Mouse (Mus musculus) hindbrain, embryonic 15.5 days (tissue): ENCODE results near the gene Hist2h2aa2. TPM values are rescaled to one million over a fixed set of nuclear protein-coding genes. Genes with fewer than 3 reads are reported as not detected.
"Not testable (repeated sequence)": the region's sequence is repeated elsewhere in the genome, so short reads cannot be mapped to it uniquely, and the experiment has no call there.

Source experiments
- ATAC-seq: fragments of 200-750 bp; cut with Nextera tagmentation; 2 replicates; pipeline ENCODE4 v1.8.0; 2017; ENCODE audit warnings: low read depth, moderate number of reproducible peaks, moderate TSS enrichment; ENCODE audit not compliant: low FRiP score
- H3K27ac ChIP-seq: fragments of 300-500 bp; sonication (generic); replicated peaks from 2 replicates; pipeline ENCODE4 v1.5.1; 2015; ENCODE audit warnings: mild to moderate bottlenecking, inconsistent platforms
- H3K27me3 ChIP-seq: fragments of 300-500 bp; sonication (generic); 2 replicates; pipeline ENCODE4 v1.6.1; 2015; ENCODE audit warnings: control low read depth, inconsistent platforms
- H3K36me3 ChIP-seq: fragments of 300-500 bp; sonication (generic); 2 replicates; pipeline ENCODE4 v1.6.1; 2015; ENCODE audit warnings: control low read depth, inconsistent platforms
- H3K4me1 ChIP-seq: fragments of 300-500 bp; sonication (generic); replicated peaks from 2 replicates; pipeline ENCODE4 v1.6.1; 2015; ENCODE audit warnings: control low read depth, inconsistent platforms
- H3K4me2 ChIP-seq: fragments of 300-500 bp; sonication (generic); 2 replicates; pipeline ENCODE4 v1.6.1; 2015; ENCODE audit warnings: moderate library complexity, mild to moderate bottlenecking, inconsistent platforms
- H3K4me3 ChIP-seq: fragments of 300-500 bp; sonication (generic); 2 replicates; pipeline ENCODE4 v1.5.1; 2015; ENCODE audit warnings: mild to moderate bottlenecking, inconsistent platforms
- H3K9ac ChIP-seq: fragments of 300-500 bp; sonication (generic); 2 replicates; pipeline ENCODE4 v1.6.1; 2015; ENCODE audit warnings: inconsistent platforms
- H3K9me3 ChIP-seq: fragments of 300-500 bp; sonication (generic); 2 replicates; pipeline ENCODE4 v1.6.1; 2016; ENCODE audit warnings: control low read depth, inconsistent platforms
- WGBS: fragments of 180-500 bp; shearing (Covaris S2); methylation state at CpG from one replicate; pipeline ENCODE4 v1.1.7; 2015; 5-methylcytosine and 5-hydroxymethylcytosine counted together
- polyA plus RNA-seq: library from polyadenylated mRNA; unstranded; fragments of >200 nt; fragmentation: Nextera tagmentation; extraction: Ambion mirVana; gene quantifications from 2 replicates; pipeline ENCODE4 v1.2.1, GENCODE M21; 2015

Hist2h2aa2 gene
- polyA plus RNA-seq, 1 experiment from 2014 or later: 28.7 TPM

DNA sequence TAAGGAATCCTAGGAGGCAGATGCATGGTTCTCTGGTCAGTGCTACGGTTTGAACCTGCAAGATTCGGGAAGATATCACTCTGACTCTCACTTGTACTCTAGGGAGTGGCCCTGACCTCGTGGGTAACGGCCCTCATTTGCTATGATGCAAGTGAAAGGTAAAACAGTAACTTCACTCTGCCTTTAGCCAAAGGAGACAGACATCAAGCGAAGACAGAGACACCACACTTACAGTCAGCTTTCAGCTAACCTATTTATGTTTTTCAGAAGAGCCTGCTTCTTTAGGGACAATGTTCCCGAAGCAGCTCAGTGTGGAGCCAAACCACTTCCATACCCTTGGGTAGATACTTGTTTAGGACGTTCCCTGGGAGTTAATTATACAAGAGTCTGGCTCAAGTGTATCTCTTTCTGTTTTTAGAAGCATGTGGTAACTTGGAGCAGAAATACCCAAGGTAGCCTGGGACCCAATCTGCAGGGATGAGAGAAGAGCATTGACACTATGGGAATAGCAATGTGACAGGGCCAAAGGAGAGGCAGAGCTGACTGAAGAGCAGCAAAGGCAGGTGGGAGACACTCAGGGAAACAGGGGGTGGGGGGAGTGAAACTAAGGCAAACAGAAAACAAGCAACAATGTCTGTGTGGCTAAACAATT is 4.0 kb upstream of the Hist2h2aa2 start:
- ATAC-seq: no peak
- no peak overlapping the region for H3K4me3 ChIP-seq

DNA sequence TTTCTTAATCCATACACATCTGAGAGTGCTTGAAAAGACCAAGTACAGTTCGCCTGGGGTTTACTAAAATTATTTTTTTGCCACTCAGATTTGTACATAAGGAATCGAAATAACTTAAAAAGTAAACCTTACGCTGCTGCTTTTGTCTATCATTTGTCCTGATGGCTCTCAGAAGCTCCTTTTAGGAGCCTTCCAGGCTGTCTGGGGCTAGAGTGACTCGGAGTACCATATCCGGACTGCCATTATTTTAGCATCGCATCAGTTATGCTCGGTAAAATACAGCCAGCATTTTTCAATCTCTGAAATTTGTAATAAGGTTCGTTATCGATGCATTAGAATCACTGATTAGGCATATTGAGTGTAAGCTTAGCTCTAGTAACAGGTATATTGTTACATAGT is 722 bp upstream of the Hist2h2aa2 start:
- H3K4me1 ChIP-seq: peaks cover 33% of the 10 kb centered on the region
- no peaks in the 10 kb centered on the region for H3K9me3 ChIP-seq
- H3K27ac ChIP-seq: peak overlapping the region; percentile 86
- peak overlapping the region; percentile 56 for H3K4me2 ChIP-seq
- H3K4me3 ChIP-seq: peak overlapping the region; percentile 30
- peak overlapping the region; percentile 42; the same call in 1 of the 2 replicates for H3K9ac ChIP-seq
- 70% methylated on average over 9 of the region's 9 CpGs for WGBS
- no peak for ATAC-seq
- no peaks in the 10 kb centered on the region for H3K36me3 ChIP-seq
- no peaks in the 10 kb centered on the region for H3K27me3 ChIP-seq

More for the DNA sequence above, 4.0 kb upstream of the Hist2h2aa2 start:
- H3K36me3 ChIP-seq: no peaks in the 10 kb centered on the region
- H3K4me2 ChIP-seq: peak overlapping the region; percentile 71
- peaks cover 26% of the 10 kb centered on the region for H3K4me1 ChIP-seq
- no peaks in the 10 kb centered on the region for H3K9me3 ChIP-seq
- 83% methylated on average over 7 of the region's 7 CpGs for WGBS
- H3K27me3 ChIP-seq: no peaks in the 10 kb centered on the region
- no peak overlapping the region for H3K9ac ChIP-seq
- peak overlapping the region; percentile 98 for H3K27ac ChIP-seq

DNA sequence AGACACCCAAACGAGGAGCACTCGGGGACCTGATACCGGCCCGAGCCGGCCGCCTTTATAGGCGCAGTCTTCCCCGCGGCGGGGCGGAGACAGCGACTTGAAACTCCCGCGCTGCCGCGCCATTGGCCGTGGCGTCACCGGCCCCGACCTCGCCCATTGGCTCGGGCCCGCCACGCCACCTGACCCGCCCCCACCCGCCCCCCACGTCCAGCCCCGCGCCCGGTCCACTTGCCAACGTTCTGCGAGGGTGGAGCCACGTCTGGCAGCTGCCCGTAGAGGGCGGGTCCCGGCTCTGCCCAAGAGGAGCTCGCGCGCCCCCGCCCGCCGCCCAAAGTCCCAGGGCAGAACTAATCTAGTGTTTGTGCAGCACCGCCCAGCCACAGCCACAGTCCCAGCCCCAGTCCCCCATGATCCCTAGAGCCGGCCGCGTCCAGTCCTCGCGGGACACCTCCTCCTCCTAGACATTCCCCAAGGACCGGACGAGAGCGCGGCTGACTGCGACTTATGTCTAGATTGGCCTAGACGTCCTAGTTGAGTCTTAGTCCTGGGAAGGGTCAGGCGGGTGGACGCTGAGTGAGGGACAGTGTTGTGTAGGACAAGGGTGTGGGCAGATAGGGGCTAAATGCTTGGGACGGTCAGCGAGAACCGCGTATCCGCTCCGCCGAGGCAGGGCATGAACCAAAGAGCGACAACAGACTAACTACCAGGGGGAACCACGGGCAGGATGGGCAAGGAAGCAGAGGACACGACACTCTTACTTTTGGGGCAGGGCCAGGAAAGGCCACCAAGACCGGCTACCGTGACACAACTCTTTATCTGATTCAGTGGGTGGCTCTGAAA is 902 bp downstream of the Hist2h2aa2 start, which contains the start of gene Hist2h3c2:
Gene Hist2h3c2 (minus strand): TSS at position 174 of the 840 bp plus-strand sequence.
- not testable (repeated sequence) for H3K36me3 ChIP-seq, H3K27me3 ChIP-seq, H3K9me3 ChIP-seq
- Histone ChIP-seq H3K4me2 (peak within 1 kb of the TSS; percentile 51), H3K4me3 (peak within 1 kb of the TSS; percentile 36), H3K27ac (peak within 1 kb of the TSS; percentile 77; the same call in 1 of the 2 replicates), H3K9ac (peak within 1 kb of the TSS; percentile 38), H3K4me1 (peaks cover 25% of the 10 kb centered on the region)
- peak; percentile 91 for ATAC-seq
- WGBS: 0% methylated on average over 18 of the region's 68 CpGs

DNA sequence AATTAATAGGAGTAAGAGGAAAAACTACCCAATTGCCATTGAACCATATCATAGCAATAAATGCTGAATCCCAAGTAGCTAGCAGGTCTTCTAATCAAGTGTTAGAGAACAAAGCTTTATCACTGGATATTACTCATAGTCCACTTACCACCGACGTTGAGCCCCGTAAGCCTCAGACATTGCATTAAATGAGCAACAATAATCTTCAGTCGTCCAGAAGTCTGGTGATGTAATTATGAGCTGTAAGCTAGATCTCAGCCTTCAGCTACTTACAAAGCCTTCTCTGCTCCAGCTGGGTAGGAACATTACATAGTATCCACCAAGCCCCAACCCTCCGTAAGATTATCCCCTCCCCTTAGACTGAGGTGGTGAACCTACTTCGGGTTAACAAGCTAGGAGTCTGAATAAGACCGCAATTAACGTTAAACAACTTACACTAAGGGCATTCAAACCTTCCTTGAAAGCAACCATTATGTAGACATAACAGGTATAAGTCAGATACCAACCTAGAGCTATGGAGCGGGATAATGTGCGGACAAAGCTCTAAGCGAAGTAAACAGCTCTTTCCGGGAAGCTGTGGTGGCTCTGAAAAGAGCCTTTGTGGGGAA is 2.1 kb downstream of the Hist2h2aa2 start:
- H3K9me3 ChIP-seq: no peaks in the 10 kb centered on the region
- peaks cover 22% of the 10 kb centered on the region for H3K4me1 ChIP-seq
- no peaks in the 10 kb centered on the region for H3K36me3 ChIP-seq
- peak overlapping the region; percentile 26 for H3K4me3 ChIP-seq
- peak overlapping the region; percentile 38 for H3K9ac ChIP-seq
- H3K4me2 ChIP-seq: peak overlapping the region; percentile 51
- ATAC-seq: no peak
- 2% methylated on average over 12 of the region's 12 CpGs for WGBS
- no peaks in the 10 kb centered on the region for H3K27me3 ChIP-seq
- H3K27ac ChIP-seq: no peak overlapping the region

DNA sequence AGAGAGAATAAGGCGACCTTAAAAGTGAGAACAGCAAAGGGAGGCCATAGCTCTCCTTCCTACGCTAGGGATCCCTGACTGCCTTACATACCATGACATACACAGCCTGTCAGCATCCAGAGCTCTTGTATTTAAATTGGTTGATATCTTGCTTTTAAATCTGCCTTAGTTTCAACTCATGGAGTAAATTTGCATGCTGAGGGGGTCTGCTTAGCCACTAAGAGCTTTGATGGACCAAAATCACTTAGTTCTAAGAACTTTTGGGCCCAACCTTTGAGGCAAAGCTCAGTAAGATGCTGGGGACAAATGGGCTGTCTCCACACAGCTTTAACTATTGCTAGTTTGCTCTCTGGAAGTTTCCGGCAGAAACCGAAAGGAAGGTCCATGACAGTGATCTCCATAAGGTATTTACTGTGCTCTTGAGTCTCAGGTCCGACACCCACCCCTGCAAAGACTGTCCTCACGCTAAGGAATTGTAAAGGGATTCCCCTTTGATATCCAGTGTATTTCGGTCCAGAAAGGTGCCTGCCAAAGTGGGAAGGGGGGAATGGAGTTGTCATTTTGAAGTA is 2.7 kb downstream of the Hist2h2aa2 start:
- H3K4me2 ChIP-seq: peak overlapping the region; percentile 51
- H3K36me3 ChIP-seq: no peaks in the 10 kb centered on the region
- H3K27ac ChIP-seq: no peak overlapping the region
- 31% methylated on average over 7 of the region's 7 CpGs for WGBS
- ATAC-seq: no peak
- peaks cover 22% of the 10 kb centered on the region for H3K4me1 ChIP-seq
- 0 out of 2 replicates have a peak overlapping the region, but pooled peaks have one; percentile 19 for H3K9ac ChIP-seq
- H3K4me3 ChIP-seq: peak overlapping the region; percentile 26
- no peaks in the 10 kb centered on the region for H3K27me3 ChIP-seq
- no peaks in the 10 kb centered on the region for H3K9me3 ChIP-seq

DNA sequence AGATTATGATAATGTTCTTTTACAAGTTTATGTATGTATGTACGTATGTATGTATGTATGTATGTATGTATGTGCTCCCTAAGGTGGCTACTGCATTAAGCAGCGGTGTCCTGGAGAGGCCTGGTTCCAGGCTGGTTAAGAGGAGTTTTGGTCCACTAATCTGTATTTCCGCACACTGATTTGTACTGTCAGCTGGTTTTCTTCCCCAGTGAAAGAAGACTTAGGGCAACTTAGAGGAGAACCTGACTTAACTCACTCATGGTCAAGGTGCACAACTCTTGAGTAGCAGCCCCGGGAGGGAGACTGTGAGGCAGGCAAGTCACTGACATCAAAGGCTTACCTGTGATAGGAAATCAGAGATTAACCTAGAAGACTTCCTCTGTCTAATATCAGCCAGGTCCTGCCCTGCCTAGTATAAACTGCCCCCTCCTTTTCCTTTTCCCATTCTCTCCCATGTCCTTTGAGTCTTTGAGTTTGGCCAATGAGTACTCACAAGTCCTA is 3.2 kb downstream of the Hist2h2aa2 start:
- Histone ChIP-seq H3K27me3 (no peaks in the 10 kb centered on the region), H3K36me3 (no peaks in the 10 kb centered on the region), H3K4me1 (peaks cover 22% of the 10 kb centered on the region), H3K9me3 (no peaks in the 10 kb centered on the region), H3K9ac (no peak overlapping the region), H3K4me3 (peak overlapping the region; percentile 26; the same call in 1 of the 2 replicates), H3K27ac (no peak overlapping the region), H3K4me2 (peak overlapping the region; percentile 51)
- 92% methylated on average over 4 of the region's 4 CpGs for WGBS
- no peak for ATAC-seq

DNA sequence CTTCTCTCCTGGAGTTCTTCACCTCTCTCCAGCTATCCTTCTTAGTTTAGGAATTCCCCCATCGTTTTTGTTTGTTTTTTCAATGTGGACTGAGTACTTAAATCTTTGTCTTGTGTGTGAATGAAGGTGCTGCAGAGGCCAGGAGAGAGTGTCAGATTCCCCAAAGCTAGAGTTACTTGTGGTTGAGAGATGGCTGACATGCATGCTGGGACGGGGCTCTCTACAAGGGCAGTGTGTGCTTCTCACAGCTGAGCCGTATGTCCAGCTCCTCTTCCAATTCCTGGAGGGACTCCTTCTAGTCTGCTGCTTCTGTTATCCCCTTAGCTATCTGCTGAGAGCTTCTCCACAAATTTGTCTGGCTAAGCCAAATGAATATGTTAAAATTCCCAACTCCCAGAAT is 4.2 kb downstream of the Hist2h2aa2 start:
- Histone ChIP-seq H3K4me1 (peaks cover 19% of the 10 kb centered on the region), H3K27me3 (no peaks in the 10 kb centered on the region), H3K27ac (no peak overlapping the region), H3K9ac (no peak overlapping the region), H3K36me3 (no peaks in the 10 kb centered on the region), H3K4me2 (no peak overlapping the region), H3K9me3 (no peaks in the 10 kb centered on the region), H3K4me3 (no peak overlapping the region)
- ATAC-seq: no peak
- 70% methylated on average over 3 of the region's 3 CpGs for WGBS

DNA sequence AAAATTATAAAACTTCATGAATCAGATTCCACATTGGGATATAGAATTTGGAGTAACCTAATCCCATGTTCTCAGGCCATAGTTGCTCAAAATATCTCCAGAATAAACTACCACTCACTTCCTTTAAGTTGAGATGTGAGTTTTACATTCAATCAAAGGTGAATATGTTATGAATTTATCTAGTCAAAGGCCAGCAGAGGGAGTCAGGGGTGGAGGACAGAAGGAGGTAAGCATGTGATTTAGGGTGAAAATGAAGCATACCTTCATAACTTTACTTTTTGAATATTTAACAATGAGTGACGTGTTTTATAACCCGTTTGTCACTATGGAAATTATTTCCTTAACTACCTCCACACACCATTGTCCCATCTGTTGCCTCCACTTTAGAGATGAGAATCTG is 5.2 kb downstream of the Hist2h2aa2 start:
- ATAC-seq: no peak
- Histone ChIP-seq H3K9me3 (no peaks in the 10 kb centered on the region), H3K4me3 (no peak overlapping the region), H3K27ac (no peak overlapping the region), H3K4me2 (no peak overlapping the region), H3K9ac (no peak overlapping the region), H3K27me3 (no peaks in the 10 kb centered on the region), H3K4me1 (peaks cover 14% of the 10 kb centered on the region), H3K36me3 (no peaks in the 10 kb centered on the region)
- WGBS: 94% methylated on average over 2 of the region's 2 CpGs

DNA sequence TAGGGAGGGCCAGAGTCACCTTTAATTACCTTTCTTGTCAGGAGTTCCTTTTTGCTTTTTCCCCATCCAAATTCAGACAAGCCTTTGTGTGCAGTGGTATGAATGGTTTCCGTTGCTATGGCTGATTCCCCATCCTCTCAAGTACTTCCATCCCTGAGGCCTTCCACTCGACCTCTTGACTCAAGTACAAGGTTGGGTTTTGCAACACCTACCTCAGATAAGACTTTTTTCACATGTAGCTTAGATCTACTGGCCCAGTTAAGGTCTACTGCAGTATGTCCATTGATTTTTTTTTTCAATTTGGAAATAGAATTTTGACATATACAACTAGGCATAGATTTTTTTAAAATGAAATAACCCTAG is 8.3 kb downstream of the Hist2h2aa2 start:
- no peak overlapping the region for H3K4me3 ChIP-seq
- H3K9ac ChIP-seq: no peak overlapping the region
- H3K4me1 ChIP-seq: no peaks in the 10 kb centered on the region
- no peak overlapping the region for H3K27ac ChIP-seq
- no peak for ATAC-seq
- H3K27me3 ChIP-seq: no peaks in the 10 kb centered on the region
- H3K36me3 ChIP-seq: no peaks in the 10 kb centered on the region
- 59% methylated on average over 2 of the region's 2 CpGs for WGBS
- H3K4me2 ChIP-seq: no peak overlapping the region
- no peaks in the 10 kb centered on the region for H3K9me3 ChIP-seq

DNA sequence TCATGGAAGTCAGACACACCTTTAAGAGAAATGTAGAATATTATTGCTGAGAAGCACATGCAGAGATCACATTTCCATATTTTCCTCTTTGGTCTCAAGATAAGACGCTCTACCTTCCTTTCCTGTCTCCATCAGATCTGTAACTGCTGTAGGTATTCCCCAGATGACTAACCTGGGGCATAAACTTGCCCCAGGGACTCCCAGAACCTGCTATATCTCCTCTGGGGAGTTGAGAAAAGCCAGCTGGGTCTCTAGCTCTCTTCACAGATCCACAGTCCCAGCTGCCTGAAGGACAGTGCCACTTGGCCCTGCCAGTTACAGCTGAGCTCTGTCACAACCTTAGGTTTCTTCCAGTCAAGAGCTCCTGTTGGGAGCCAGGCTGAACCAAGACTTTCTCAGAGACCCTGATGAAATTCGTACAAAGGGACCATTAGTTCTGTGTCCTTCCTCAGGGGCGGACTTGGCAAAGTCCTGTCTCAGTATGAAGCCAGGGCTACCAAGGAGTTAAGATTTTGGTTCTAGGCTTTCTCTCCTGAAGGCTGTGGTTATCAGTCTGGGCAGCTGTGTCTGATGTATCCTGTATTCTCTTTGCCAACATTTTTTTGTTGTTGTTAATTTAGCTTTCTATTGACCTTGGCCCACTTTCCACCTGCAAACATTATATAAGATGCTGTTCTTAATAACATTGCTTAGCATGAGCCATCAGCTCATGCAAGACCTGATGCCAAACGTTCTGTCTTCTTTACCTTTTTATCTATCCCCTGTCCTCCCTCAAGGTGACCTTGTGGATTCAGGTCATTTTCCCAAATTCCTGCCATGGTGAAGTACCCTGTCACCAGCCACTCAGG is 8.9 kb downstream of the Hist2h2aa2 start:
- no peak overlapping the region for H3K27ac ChIP-seq
- WGBS: 69% methylated on average over 4 of the region's 4 CpGs
- no peaks in the 10 kb centered on the region for H3K36me3 ChIP-seq
- no peaks in the 10 kb centered on the region for H3K9me3 ChIP-seq
- no peak overlapping the region for H3K9ac ChIP-seq
- no peak for ATAC-seq
- H3K4me3 ChIP-seq: no peak overlapping the region
- H3K4me1 ChIP-seq: no peaks in the 10 kb centered on the region
- no peak overlapping the region for H3K4me2 ChIP-seq
- no peaks in the 10 kb centered on the region for H3K27me3 ChIP-seq

DNA sequence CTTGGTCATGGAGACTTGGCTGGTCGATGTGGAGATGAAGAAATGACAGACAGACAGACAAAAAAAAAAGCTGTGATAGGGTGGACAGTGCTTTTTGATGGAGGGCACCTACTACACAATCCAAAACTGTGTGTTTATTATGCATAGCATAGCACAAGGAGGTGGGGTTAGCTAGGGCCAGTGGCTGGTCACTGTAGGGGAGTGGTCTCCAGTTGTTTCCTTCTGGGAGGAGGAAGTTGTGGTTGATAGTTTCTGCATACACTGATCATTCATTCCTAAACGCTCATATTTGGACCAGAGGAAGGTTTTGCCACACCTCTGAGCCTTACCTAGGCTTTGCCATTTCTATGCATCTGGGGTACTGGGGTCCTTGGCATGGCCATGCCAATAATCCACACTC is 9.7 kb downstream of the Hist2h2aa2 start:
- no peaks in the 10 kb centered on the region for H3K36me3 ChIP-seq
- no peak for ATAC-seq
- H3K4me3 ChIP-seq: no peak overlapping the region
- 93% methylated on average over 2 of the region's 2 CpGs for WGBS
- H3K4me1 ChIP-seq: 0 out of 2 replicates have a peak, but pooled peaks cover 2% of the 10 kb centered on the region
- no peak overlapping the region for H3K27ac ChIP-seq
- no peaks in the 10 kb centered on the region for H3K27me3 ChIP-seq
- no peaks in the 10 kb centered on the region for H3K9me3 ChIP-seq
- H3K4me2 ChIP-seq: no peak overlapping the region
- no peak overlapping the region for H3K9ac ChIP-seq
